In the genomic region with DNA sequence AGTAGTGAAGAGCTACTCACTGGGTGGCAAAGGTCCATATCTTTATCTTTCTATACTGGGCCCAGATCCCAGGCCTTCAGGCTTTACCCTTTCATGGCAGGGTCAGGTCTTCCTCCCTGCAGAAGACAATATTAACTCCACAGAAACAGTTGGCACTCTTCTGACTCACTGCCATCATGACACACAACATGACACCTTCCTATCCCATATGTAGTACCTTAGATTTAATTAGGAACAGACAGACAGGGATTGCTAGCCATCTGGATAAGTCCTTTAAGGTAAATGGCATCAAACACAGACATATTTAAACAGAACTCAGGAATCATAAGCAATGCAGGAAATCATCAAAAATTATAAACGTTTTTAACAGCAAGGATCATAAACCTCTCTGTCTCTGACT, we compare ENCODE assay signal across 28 mouse cellular contexts.
DNase-seq lines count a peak whose midpoint lies in the region; ATAC-seq and TF ChIP-seq lines count a peak whose summit lies in the region.
"Had no signal": no experiment of that assay in that cellular context is flagged by ENCODE, and none has a peak within 500 bp of the region (broad histone marks: within the 10 kb centered on the region; RNA-seq: fewer than 3 reads in every experiment).

No protein-coding gene starts in this region.

- H3K4me2 ChIP-seq in forebrain, embryonic 14.5 days (ENCODE audit: low read length): no peak overlapping the region
- no peak overlapping the region for H3K4me2 ChIP-seq in forebrain, embryonic 11.5 days (ENCODE audit: low read depth, low read length, severe bottlenecking)
- H3K4me2 ChIP-seq: embryonic facial prominence, embryonic 13.5 days; heart, embryonic 11.5 days; hindbrain, embryonic 15.5 days; kidney, embryonic 15.5 days; limb, embryonic 12.5 days; liver, embryonic 15.5 days; lung, embryonic 15.5 days; midbrain, embryonic 15.5 days; stomach, embryonic 15.5 days had no signal

- H3K36me3 ChIP-seq in forebrain, embryonic 14.5 days (ENCODE audit: control insufficient read depth, insufficient read depth, low read length): no peaks in the 10 kb centered on the region
- no peaks in the 10 kb centered on the region for H3K36me3 ChIP-seq in forebrain, embryonic 11.5 days (ENCODE audit: control insufficient read depth, insufficient read depth, low read length)
- no peaks in the 10 kb centered on the region for H3K36me3 ChIP-seq in heart, adult 2 months (ENCODE audit: control insufficient read depth, insufficient read depth, low read length)
- H3K36me3 ChIP-seq: embryonic facial prominence, embryonic 13.5 days; G1E; hindbrain, embryonic 15.5 days; kidney, embryonic 15.5 days; limb, embryonic 12.5 days; liver, embryonic 15.5 days; lung, embryonic 15.5 days; midbrain, embryonic 10.5 days; midbrain, embryonic 15.5 days; stomach, embryonic 15.5 days had no signal

- ATAC-seq in forebrain, embryonic 14.5 days: no peak
- no peak for ATAC-seq in forebrain, embryonic 11.5 days (replicated peaks; ENCODE audit: low FRiP score)
- ATAC-seq: midbrain, embryonic 15.5 days; Patski had no signal

- no peak for TF ChIP-seq POLR2A in heart, adult 2 months (IDR thresholded peaks at IDR 0.05; ENCODE audit: insufficient read depth, low read depth, low read length)

- WGBS in forebrain, embryonic 14.5 days: 47% methylated on average over 1 of the region's 1 CpGs
- WGBS in forebrain, embryonic 11.5 days: 36% methylated on average over 1 of the region's 1 CpGs
- 26% methylated on average over 1 of the region's 1 CpGs for WGBS in heart, adult 2 months

- no peak overlapping the region for H3K4me3 ChIP-seq in forebrain, embryonic 14.5 days (ENCODE audit: low read depth, low read length)
- H3K4me3 ChIP-seq in forebrain, embryonic 11.5 days (ENCODE audit: low read depth, low read length): no peak overlapping the region
- H3K4me3 ChIP-seq in heart, adult 2 months: no peak overlapping the region
- H3K4me3 ChIP-seq: embryonic facial prominence, embryonic 13.5 days; hindbrain, embryonic 15.5 days; kidney, embryonic 15.5 days; layer of hippocampus, adult 2 months; limb, embryonic 12.5 days; liver, embryonic 15.5 days; lung, embryonic 15.5 days; midbrain, embryonic 10.5 days; midbrain, embryonic 15.5 days; stomach, embryonic 15.5 days had no signal

- no peaks in the 10 kb centered on the region for H3K9me3 ChIP-seq in forebrain, embryonic 14.5 days (replicated peaks; ENCODE audit: control insufficient read depth, low read length)
- no peaks in the 10 kb centered on the region for H3K9me3 ChIP-seq in forebrain, embryonic 11.5 days (ENCODE audit: control insufficient read depth, low read length)
- H3K9me3 ChIP-seq: embryonic facial prominence, embryonic 13.5 days; G1E; hindbrain, embryonic 15.5 days; kidney, embryonic 15.5 days; limb, embryonic 12.5 days; liver, embryonic 15.5 days; lung, embryonic 15.5 days; midbrain, embryonic 10.5 days; midbrain, embryonic 15.5 days; stomach, embryonic 15.5 days had no signal

- no peak for TF ChIP-seq CTCF in heart, adult 2 months (IDR thresholded peaks at IDR 0.05)

- H3K9ac ChIP-seq in forebrain, embryonic 14.5 days (ENCODE audit: low read length): no peak overlapping the region
- no peak overlapping the region for H3K9ac ChIP-seq in forebrain, embryonic 11.5 days (ENCODE audit: low read length)
- no peak overlapping the region for H3K9ac ChIP-seq in heart, adult 2 months (ENCODE audit: low read depth, low read length)
- H3K9ac ChIP-seq: embryonic facial prominence, embryonic 13.5 days; hindbrain, embryonic 15.5 days; kidney, embryonic 15.5 days; limb, embryonic 12.5 days; liver, embryonic 15.5 days; lung, embryonic 15.5 days; midbrain, embryonic 15.5 days; stomach, embryonic 15.5 days had no signal

- H3K27me3 ChIP-seq in forebrain, embryonic 14.5 days (replicated peaks; ENCODE audit: control insufficient read depth, insufficient read depth, low read length): no peaks in the 10 kb centered on the region
- H3K27me3 ChIP-seq in forebrain, embryonic 11.5 days (ENCODE audit: control insufficient read depth, insufficient read depth, low read length): no peaks in the 10 kb centered on the region
- H3K27me3 ChIP-seq in heart, adult 2 months (ENCODE audit: control insufficient read depth, insufficient read depth, low read length): no peaks in the 10 kb centered on the region
- H3K27me3 ChIP-seq: embryonic facial prominence, embryonic 13.5 days; hindbrain, embryonic 15.5 days; kidney, embryonic 15.5 days; limb, embryonic 12.5 days; liver, embryonic 15.5 days; lung, embryonic 15.5 days; midbrain, embryonic 15.5 days; Patski; stomach, embryonic 15.5 days had no signal

- no peaks in the 10 kb centered on the region for H3K4me1 ChIP-seq in forebrain, embryonic 14.5 days (ENCODE audit: control insufficient read depth, insufficient read depth, low read length)
- H3K4me1 ChIP-seq in forebrain, embryonic 11.5 days (replicated peaks; ENCODE audit: control insufficient read depth, insufficient read depth, low read length): no peaks in the 10 kb centered on the region
- H3K4me1 ChIP-seq in heart, adult 2 months (ENCODE audit: control insufficient read depth, insufficient read depth, low read length): no peaks in the 10 kb centered on the region
- H3K4me1 ChIP-seq: embryonic facial prominence, embryonic 13.5 days; hindbrain, embryonic 15.5 days; kidney, embryonic 15.5 days; limb, embryonic 12.5 days; liver, embryonic 15.5 days; lung, embryonic 15.5 days; midbrain, embryonic 10.5 days; midbrain, embryonic 15.5 days; stomach, embryonic 15.5 days had no signal

- no peak overlapping the region for H3K27ac ChIP-seq in forebrain, embryonic 14.5 days (ENCODE audit: low read depth, low read length)
- H3K27ac ChIP-seq in forebrain, embryonic 11.5 days (ENCODE audit: low read depth, low read length): no peak overlapping the region
- no peak overlapping the region for H3K27ac ChIP-seq in heart, adult 2 months
- H3K27ac ChIP-seq: embryonic facial prominence, embryonic 13.5 days; hindbrain, embryonic 15.5 days; kidney, embryonic 15.5 days; layer of hippocampus, adult 2 months; limb, embryonic 12.5 days; liver, embryonic 15.5 days; lung, embryonic 15.5 days; midbrain, embryonic 10.5 days; midbrain, embryonic 15.5 days; stomach, embryonic 15.5 days had no signal

- intact Hi-C loops in heart, adult 2 months (cut with DNase I): no loop called here

- H3K79me2 ChIP-seq in heart, adult 2 months (replicated peaks; ENCODE audit: control insufficient read depth, insufficient read depth, low read length): no peaks in the 10 kb centered on the region

- peak; percentile 8 for DNase-seq in cerebellum, adult 9-10 months
- no peak for DNase-seq in cerebellum, postnatal 4 days (ENCODE audit: low spot score in 2 of 2)
- peak; percentile 3 for DNase-seq in forebrain, embryonic 14.5 days (ENCODE audit: low spot score)
- DNase-seq in forebrain, embryonic 11.5 days (ENCODE audit: low spot score): no peak
- peak; percentile 2 for DNase-seq in layer of hippocampus, adult 9-10 months (ENCODE audit: low spot score)
- no peak for DNase-seq in layer of hippocampus, adult 11-12 months (ENCODE audit: low spot score)
- peak; percentile 9 to 23 for DNase-seq in cerebellum, postnatal 25 days
- no peak for DNase-seq in heart, adult 2 months
- DNase-seq: adrenal gland, postnatal 10 days; gastrocnemius, postnatal 14 days; heart, postnatal 36 days; kidney, adult 18-20 months; kidney, postnatal 25 days; right cerebral cortex, postnatal 25 days; thymus, postnatal 14 days had no signal

- TF ChIP-seq EP300 in heart, adult 2 months (IDR thresholded peaks at IDR 0.05; ENCODE audit: insufficient read depth, low read depth, low read length): no peak

Comparison
In these comparisons a context has a peak if more than half of its experiments do, and no peak if none do; other contexts are left out.
1. DNase-seq: peak in cerebellum, adult 9-10 months (single experiment), forebrain, embryonic 14.5 days (single experiment), layer of hippocampus, adult 9-10 months (single experiment) and cerebellum, postnatal 25 days (2 of 2); none in cerebellum, postnatal 4 days (0 of 2), forebrain, embryonic 11.5 days (single experiment), layer of hippocampus, adult 11-12 months (single experiment) and heart, adult 2 months (0 of 2).